Mouse (Mus musculus) left cerebral cortex, adult 11 months (tissue): Measurements from ENCODE around the gene Mad1l1.

Experiments
- DNase-seq: peaks from one replicate; pipeline ENCODE4 v3.0.0; 2022; ENCODE audit warnings: low spot score

Mad1l1 gene

GRCm38 (mm10) chr5:140128414-140128981, 192.9 kb downstream of the Mad1l1 start:
- DNase-seq = no peak

- no peak for DNase-seq
Observed at GRCm38 (mm10) chr5:140127981-140128380, 193.4 kb downstream of the Mad1l1 start.

- DNase-seq = no peak
Observed at GRCm38 (mm10) chr5:140124626-140125025, 196.7 kb downstream of the Mad1l1 start.

GRCm38 (mm10) chr5:140123640-140124366, 197.5 kb downstream of the Mad1l1 start:
- no peak for DNase-seq

GRCm38 (mm10) chr5:140123194-140123593, 198.2 kb downstream of the Mad1l1 start:
- DNase-seq = no peak

- no peak for DNase-seq
Observed at GRCm38 (mm10) chr5:140121966-140122365, 199.4 kb downstream of the Mad1l1 start.

- DNase-seq = no peak
Observed at GRCm38 (mm10) chr5:140118921-140119320, 202.4 kb downstream of the Mad1l1 start.

GRCm38 (mm10) chr5:140117968-140118367, 203.4 kb downstream of the Mad1l1 start:
- no peak for DNase-seq

- DNase-seq = peak; percentile 55
Observed at GRCm38 (mm10) chr5:140115434-140116271, 205.7 kb downstream of the Mad1l1 start.

GRCm38 (mm10) chr5:140114512-140115060, 206.8 kb downstream of the Mad1l1 start:
- DNase-seq = no peak

- no peak for DNase-seq
Observed at GRCm38 (mm10) chr5:140113281-140113680, 208.1 kb downstream of the Mad1l1 start.

GRCm38 (mm10) chr5:140110024-140110423, 211.3 kb downstream of the Mad1l1 start:
- no peak for DNase-seq

- DNase-seq = no peak
Observed at GRCm38 (mm10) chr5:140107907-140108306, 213.4 kb downstream of the Mad1l1 start.

GRCm38 (mm10) chr5:140106051-140106450, 215.3 kb downstream of the Mad1l1 start:
- DNase-seq = no peak

- DNase-seq = no peak
Observed at GRCm38 (mm10) chr5:140104891-140105290, 216.5 kb downstream of the Mad1l1 start.

- DNase-seq = no peak
Observed at GRCm38 (mm10) chr5:140102731-140103130, 218.6 kb downstream of the Mad1l1 start.

GRCm38 (mm10) chr5:140101409-140102009, 219.8 kb downstream of the Mad1l1 start:
- peak; percentile 26 for DNase-seq

GRCm38 (mm10) chr5:140098711-140099110, 222.6 kb downstream of the Mad1l1 start:
- no peak for DNase-seq

- peak; percentile 57 for DNase-seq
Observed at GRCm38 (mm10) chr5:140095203-140095602, 226.1 kb downstream of the Mad1l1 start.

- DNase-seq = no peak
Observed at GRCm38 (mm10) chr5:140093489-140093888, 227.9 kb downstream of the Mad1l1 start.

GRCm38 (mm10) chr5:140091601-140092000, 229.8 kb downstream of the Mad1l1 start:
- DNase-seq = peak; percentile 34

- no peak for DNase-seq
Observed at GRCm38 (mm10) chr5:140089263-140089662, 232.1 kb downstream of the Mad1l1 start.
